Mouse (Mus musculus) left cerebral cortex, adult 18-20 months (tissue): Measurements from ENCODE around the gene Pfdn2. TPM values are rescaled to one million over a fixed set of nuclear protein-coding genes. Genes with fewer than 3 reads are reported as not detected.
A peak's percentile ranks its signal among the peaks of the same experiment; 100 is the strongest.
"Not testable (repeated sequence)": the region's sequence is repeated elsewhere in the genome, so short reads cannot be mapped to it uniquely, and the experiment has no call there.

Experiments
- DNase-seq, 2 experiments: peaks; one replicate each; pipeline ENCODE4 v3.0.0; 2021 to 2022; ENCODE audit warnings: low spot score in 2 of 2, mixed read lengths in 1 of 2
- long read RNA-seq, 2 experiments: library from polyadenylated mRNA; stranded (forward); transcript quantifications; one replicate each; pipeline ENCODE4 v2.0.0; 2021
- total RNA-seq, 2 experiments: library from RNA; stranded (reverse); gene quantifications; 2 replicates each; pipeline ENCODE4 v1.2.3; 2021

The Pfdn2 gene
- 100 to 1,000 TPM; 189 to 191 TPM for total RNA-seq
- long read RNA-seq, experiment 1, transcript Pfdn2-202 (4 exons, 1,735 nt), result major isoform, 134 of 143 reads
- long read RNA-seq, experiment 1, partial matches to known transcripts, result 3 of 143 reads
- long read RNA-seq, experiment 1, other reads (novel, unspliced or antisense), result 5 of 143 reads
- long read RNA-seq, experiment 2, transcript Pfdn2-202 (4 exons, 1,735 nt), result major isoform, 86 of 96 reads
- long read RNA-seq, experiment 2, partial matches to known transcripts, result 1 of 96 reads
- long read RNA-seq, experiment 2, other reads (novel, unspliced or antisense), result 8 of 96 reads

DNA sequence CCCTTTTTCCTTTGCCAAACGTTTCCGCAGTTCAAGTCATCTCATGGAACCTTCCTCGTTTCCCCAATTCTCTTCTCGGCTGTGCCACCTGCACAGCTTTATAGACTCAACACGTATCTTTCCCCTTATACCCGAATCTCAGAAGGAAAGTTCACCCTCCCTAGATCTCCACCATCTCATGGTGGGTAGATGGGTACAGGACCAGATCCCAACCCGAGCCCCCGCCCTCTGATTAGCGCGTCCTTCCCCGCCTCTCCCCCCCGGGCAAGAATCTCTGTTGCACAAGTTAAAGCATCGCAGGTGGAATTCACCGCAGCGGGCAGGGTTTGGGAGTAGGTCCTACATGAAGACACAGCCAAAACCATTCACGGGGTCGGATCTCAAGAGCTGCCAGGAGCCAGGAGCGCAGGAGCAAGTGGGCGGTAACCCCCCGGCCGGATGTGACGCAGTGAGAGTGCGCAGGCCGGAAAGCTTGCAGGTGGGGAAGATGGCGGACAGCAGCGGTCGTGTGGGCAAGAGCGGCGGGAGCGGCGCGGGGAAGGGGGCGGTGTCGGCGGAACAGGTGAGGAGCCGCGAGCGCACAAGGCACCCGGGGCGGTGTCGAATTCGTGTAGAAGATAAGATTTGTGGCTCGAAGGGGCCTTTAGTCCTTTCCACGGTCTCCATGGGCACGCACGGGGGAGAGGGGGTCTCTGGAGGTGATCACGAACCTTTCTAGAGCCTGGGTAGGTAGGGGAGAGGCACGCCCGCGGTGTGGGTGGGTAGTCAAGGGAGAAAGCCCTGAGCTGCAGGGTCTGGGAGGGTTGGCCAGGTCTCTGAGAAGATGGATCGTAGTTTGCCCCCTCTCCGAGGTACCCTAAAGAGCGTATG lies at the start of gene Pfdn2, which contains the start of gene Nit1:
Pfdn2 (plus strand) TSS at position 446 of the 870 bp plus-strand sequence.
Nit1 (minus strand) TSS at position 422 of the 870 bp plus-strand sequence.
- DNase-seq, result peak; percentile 92 to 93

DNA sequence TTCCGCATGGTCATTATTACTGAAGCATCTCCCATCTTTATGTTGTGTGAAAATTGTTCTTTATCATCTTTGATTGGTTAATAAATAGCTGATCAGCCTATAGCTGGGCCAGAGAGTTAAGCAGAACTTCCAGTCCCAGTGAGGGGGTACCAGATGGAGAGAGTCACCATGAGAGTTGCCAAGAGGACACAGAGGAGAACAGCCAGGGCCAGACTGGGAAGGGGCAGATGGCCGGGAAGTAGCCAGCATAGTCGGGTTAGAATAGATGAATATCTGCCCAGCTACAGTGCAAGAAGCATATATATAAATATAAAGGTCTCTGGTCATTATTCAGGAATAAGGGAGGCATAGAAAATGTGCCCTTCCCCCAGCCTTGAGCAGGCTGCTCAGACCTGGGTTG lies 47.2 kb upstream of the Pfdn2 start:
- DNase-seq, result no peak

DNA sequence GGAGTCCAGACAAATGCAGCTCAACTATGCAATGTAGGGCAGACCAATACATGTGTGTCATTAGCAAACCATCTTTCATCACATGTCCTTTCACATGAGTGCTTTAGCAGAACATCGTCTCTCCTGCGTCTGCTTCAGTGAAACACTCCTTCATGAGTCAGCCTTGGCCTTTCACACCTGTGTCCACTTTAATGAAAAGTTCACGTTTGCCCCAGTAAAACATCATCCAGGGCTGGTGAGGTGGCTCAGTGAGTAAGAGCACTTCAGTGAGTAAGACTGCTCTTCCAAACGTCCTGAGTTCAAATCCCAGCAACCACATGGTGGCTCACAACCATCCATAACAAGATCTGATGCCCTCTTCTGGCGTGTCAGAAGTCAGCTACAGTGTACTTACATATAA lies 39.3 kb upstream of the Pfdn2 start:
- not testable (repeated sequence) for DNase-seq

DNA sequence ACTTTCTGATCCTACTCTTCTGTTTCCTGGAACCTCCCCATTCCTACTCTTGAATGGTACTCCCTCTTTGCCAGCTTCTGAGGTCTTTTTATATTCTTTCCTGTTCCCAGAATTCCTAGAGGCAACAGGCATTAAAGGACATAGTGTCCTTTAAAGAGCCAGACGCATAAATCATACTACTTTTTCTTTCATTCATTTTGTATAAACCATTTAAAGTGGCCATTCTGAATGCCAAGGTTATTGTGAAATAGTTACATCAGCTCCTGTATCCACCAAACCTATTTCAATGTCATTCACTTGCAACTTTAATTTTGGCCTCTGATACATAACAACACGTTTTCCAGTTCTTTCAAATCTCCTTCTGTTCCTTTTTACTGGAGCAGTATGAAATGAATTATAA lies 36.1 kb upstream of the Pfdn2 start:
- no peak for DNase-seq

DNA sequence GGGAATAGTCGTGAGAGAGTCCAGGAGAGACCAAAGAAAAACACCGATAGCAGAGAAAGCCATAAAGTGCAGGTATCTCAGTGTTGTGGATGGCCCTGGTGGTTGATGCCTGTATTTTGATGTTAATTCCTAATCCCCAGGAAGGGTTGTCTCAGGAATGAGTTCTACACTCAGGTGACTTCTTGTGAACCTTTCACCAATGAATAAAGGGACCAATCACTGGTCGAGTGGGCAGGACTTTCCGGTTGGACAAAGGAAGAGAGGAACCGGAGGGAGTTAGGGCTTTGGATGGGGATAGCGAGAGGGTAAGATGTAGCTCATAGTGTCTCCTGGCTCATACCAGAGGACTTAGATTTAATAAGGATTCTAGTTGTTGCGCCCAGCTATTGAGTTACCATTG lies 25.7 kb upstream of the Pfdn2 start:
- DNase-seq, result no peak

DNA sequence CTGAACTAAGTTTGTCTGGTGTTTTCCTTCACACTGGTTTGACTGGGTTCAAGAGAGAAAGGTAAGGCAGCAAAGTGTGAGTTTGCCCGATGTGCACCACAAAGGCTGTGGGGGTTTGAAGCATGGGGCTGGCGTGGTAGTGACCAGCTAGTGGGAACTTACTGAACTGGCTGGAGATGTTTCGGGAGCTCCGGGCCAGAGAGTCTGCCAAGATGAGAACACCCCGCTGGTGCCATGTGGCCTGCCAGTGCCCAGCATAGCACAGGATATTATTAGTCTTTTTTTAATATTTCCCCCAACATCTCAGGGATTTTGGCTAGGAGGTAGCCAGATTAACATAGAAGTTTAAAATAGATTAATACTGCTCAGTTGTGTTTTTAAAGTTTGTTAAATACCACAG lies 25.3 kb upstream of the Pfdn2 start:
- DNase-seq, result no peak

DNA sequence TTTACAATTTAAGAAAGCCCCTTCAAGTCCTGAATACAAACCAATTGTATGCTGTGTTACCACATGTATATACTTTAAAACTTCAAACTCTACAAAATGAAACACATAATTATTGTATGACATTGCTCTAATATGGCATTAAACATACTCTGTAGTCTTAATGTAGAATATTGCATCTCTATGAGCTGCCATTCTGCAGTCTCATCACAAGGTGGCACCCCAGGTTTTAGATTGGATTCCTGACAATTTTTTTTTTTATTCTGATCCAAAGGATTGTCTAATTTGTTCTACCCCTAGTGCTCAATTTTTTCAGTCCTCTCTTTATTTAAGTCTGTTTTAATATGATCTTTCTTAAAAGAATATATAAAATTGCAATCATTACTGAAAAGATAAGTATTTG lies 24.1 kb upstream of the Pfdn2 start:
- no peak for DNase-seq

DNA sequence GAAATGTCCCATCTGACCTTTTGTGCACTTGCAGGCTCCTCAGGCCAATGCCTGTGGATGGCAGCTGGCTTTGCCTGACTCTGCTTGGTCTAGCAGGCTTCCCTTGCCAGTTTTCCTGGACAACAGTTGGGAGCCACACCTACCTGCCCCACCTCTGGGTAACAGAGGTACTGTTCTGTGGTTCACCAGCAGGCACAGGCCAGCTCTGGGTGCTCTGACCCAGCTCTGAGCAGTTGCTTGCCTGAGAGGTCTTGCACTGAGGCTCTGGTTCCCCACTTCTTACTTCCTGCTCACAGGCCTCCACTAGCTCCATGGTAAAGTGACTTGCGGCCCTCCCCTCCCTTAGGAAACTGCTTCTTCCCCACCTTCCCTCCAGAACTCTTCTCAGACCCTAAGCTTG lies 23.5 kb upstream of the Pfdn2 start:
- no peak for DNase-seq

DNA sequence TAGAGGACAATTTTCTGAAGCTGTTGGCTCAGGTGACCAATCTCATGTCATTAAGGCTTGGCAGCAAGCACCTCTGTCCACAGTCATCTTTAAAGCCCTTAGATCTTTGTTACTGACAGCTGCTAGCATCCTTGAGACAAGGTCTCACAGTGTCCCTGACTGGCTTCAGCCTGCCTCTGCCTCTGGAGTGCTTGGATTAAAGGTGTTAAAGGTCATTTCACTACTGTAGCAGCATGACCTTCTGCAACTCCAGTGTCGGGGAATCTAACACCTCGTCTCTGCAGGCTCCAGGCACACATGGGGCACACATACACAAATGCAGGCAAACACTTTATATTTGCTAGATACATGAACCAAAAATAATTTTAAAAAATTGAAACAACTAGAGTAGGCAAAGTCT lies 19.9 kb upstream of the Pfdn2 start:
- DNase-seq, result no peak

DNA sequence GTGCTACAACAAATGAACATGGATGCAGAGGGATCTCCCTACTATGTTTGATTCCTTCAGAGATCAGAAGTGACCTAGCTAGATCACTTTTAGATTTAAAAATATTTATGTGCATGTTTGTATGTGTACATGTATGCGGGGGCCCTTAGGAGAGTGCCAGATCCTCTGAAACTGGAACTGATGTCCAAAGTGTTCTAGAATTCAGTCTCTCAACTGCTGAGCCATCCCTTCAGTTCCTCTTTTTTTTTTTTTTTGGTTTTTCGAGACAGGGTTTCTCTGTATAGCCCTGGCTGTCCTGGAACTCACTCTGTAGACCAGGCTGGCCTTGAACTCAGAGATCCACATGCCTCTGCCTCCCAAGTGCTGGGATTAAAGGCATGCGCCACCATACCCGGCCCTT lies 18.9 kb upstream of the Pfdn2 start:
- not testable (repeated sequence) for DNase-seq

DNA sequence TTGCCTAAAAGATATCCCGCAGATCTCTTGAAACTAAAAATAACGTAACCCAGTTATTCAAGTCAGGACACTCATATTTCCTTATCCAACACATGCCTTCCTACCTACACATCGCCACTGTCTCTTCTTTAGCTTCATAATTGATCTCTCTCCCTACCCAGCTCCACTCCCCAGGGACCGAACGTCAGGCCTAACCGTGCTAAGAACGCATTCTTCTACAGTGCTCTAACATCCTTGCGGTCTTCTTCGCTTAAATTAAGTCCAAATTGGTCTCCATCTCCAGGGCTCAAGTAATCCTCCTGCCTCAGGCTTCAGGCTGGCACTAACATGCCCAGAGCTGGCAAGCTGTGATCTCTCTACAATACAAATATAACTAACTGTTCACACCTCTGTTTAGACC lies 17.2 kb upstream of the Pfdn2 start:
- no peak for DNase-seq

DNA sequence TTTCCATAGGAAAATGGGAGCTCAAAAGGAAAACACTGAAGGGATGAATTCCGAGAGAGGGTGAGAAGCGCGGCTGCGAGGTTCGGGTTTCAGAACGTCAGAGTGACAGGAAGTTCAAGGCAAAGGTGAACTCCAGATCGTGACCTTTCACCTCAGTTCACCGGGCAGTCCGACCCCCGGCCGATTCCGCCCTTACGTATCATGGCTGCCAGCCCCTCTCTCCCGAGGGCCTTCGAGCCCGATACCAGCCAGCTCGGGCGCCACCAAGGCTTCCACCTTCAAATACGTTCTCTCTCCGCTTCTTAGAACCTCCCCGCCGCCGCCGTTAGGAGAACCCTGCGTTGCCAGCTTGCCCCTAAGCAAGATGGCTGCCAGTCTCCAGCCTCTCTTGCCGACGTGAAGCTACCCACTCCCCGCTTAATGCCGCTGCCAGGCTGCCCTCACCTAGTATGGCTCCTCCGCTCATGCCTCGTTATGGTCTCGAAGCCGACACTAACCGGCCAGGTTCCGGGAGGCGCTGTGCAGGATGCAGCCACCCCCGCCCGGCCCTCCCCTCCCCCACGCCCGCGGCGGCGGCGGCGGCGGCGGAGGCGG lies 16.5 kb upstream of the Pfdn2 start, which contains the start of gene Dedd:
Dedd (plus strand) TSS at position 307 of the 594 bp plus-strand sequence.
- peak; percentile 87 to 89 for DNase-seq

DNA sequence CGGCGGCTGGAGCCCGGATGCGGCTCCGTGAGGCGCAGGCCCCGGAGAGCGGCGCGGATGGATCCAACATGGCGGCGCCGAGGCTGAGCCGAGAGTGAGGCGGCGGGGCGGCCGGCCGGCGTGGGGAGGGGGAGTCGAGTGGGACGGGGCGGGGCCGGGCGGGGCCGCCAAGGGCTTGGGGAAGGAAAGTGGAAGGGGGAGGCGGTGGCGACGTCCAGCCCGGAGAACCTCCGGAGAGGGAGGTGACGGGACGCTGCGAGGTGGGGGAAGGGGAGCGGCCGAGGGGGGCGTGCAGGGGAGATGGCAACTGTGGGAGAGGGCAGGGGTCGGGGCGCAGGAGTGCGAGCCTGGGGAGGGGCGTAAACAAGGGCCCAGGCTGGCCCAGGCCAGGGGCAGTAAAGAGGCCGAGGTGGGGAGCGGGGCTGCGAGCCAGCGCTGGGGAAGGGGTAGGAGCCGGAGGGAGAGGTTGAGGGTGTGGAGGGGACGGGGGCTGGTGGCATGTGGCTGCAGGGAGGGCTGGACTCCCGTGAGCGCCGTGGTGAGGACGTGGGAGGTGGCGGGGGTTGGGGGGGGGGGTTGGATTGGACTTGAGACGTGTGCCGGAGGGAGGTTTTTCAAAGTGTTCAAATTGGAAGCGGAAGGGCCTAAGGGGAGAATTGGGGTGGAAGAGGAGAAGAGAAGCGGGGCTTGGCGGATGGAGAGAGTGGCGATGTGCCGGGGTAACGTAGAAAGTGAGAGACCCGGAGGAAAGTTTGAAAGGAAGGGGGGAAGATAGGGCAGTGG lies 15.8 kb upstream of the Pfdn2 start:
- DNase-seq, result peak in 1 of 2 experiments; percentile 24

DNA sequence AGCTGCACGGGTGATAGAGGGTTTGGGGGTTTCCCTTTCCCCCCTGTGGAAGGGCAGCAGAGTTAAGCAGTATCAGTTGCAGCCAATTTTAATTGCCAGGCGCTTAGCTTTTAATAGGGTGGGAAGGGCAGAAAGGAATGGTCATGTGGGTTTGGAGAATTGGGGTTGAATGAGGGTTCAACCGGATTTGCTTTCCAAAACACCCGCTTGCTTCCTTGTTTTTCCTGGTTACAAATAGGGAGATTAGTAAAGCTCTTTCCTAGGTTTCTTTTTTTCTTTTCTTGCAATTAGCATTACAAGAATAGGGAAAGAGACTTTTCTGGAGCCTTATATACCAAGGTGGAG lies 15.3 kb upstream of the Pfdn2 start:
- no peak for DNase-seq

DNA sequence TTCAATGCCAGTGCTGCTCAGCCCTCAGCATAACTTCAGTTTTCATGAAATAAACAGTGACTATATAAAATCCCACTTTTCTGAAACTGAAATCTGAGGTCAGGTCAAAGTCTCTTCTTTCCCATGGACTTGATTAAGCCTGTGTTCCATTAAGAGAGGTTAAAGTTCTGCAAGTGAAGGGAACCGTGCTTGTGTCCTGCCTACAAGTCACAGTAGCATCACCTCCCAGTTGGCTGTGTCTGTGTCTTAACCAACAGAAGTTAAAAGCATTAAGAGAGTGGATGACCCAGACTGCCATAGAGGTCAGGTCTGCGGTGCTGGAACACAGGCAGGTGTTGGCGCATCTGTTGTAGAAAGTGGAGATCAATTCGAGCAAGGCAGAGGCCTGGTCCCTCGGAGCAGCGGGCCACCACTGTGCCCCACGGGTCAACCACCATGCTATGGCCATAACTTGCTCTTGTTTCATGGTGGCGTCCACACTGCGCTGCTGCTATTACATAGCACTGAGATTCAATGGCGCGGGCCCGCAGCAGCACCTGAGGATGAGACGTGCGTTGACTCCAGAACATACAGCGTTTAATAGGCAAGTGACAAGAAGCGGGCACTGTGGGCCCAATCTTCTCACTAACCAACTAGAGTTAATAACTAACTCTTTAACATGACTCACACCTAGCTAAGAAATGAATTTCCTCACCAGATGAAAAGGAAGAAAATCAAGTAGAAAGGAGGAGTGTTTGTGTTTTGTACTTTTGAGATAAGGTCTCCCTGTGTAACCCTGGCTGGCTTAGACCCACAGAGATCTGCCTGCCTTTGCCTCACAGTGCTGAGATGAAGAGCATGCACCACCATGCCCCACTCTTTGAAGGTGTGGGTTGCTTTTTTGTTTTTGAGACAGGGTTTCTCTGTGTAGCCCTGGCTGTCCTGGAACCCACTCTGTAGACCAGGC lies 2.9 kb upstream of the Pfdn2 start:
- no peak for DNase-seq

DNA sequence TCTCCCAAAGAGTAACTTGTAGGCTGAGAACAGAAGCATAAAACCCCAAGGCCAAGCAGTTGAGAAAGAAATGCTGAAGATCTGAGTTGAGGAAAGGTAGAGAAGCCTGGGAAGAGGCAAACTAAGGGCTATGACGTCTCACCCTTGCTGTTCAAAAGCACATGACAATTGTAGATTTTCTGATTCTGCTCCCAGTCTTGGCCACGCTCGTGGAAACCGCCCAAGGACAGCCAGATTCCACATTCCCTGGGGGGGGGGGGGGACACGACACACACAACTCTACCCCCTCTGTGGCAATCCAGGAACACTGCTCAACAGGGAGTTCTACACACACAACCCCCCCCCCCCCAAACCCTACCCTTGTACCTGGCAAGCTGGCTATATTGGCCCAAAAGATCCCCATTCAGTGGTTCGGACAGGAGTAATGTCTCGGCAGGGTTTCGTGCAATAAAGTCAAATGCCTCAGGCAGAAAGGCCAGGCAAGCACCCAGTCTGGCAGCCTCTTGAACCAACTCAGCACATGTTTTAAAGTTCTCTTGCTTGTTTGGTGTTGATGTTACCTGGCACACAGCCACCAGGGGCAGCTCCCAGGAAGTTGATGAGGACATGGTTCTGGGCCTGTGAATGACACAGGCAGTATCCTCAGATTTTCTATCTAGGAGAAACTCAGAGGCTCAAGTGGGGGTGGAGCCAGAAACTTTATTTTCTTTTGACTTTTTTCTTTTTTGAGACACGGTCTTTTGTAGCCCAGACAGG lies 1.4 kb upstream of the Pfdn2 start:
- no peak for DNase-seq

DNA sequence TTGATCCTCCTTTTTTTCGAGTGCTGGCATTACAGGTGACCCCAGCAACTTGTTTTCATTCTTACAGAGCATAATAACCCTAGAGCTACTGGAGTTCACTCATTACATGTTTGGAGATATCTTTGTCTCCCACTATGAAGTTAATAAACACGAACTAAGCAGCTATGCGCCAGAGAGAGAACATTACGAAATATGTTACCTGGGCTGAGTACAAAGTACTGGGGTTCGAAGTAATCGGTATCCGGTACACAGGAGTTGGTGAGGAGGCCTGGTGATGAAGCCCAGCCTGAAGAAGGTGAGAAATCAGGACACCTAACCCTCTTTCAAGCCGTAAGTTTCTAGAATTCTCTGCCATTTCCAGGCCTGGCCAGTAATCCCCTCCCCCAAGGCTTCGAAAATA lies 755 bp upstream of the Pfdn2 start:
- no peak for DNase-seq

DNA sequence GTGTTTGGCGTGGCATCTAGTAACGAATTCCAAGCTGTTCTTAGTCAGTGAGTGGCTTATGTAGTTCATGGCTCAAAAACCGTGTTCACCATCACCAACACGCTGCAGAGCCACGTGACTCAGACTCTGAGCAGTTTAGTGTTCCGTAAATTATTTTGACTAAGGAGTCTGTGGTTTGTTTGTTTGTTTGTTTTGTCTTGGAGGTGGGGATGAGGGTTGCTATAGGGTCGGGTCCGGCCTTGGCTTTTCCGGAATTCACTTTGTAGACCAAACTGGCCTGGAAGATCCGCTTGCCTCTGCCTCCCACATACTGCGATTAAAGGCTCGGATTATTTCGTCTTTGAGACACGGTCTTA lies 603 bp downstream of the Pfdn2 start:
- no peak for DNase-seq

DNA sequence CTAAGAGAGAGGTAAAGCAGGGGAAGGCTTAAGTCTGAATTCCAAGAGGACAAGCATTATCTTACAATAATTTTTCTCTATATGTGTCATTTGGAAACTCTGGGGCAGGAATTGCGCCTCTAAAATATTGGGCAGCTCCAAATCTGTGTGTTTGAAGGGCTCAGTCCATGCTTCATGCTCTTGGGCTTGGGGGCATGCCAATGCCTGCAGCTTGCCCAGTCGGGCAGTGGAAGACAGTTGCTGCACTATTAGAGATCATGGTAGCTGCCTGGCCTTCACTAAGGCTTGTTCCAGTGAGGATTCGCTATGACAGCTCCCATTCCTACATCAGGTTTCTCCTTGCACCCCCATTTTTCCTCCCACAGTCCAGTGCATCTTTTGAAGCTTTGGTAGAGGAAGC lies 3.2 kb downstream of the Pfdn2 start:
- no peak for DNase-seq

DNA sequence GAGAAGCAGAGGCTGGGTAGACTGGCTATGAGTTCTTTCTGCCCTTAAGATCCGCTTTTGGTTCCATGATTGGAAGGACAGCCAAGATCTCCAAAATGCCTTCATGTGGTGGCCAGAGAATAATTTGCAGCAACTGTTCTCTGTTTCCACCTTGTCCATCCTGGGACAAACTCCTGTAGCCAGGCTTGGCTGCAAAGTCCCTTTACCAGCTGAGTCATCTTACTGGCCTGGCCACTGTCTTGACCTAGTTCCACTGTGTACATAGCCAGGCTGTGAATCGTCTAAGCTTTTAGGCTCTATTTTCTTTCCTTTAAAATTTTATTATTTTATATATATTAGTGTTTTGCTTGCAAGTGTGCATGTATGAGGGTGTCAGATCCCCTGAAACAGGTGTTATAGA lies 3.7 kb downstream of the Pfdn2 start:
- DNase-seq, result no peak
